Mouse (Mus musculus): ENCODE measurements around the gene Rnf114. TPM values are rescaled to one million over a fixed set of nuclear protein-coding genes. Genes with fewer than 3 reads are reported as not detected.

Rnf114 gene
- polyA plus RNA-seq, 1 experiment from 2014 or later = 58.9 TPM

GRCm38 (mm10) chr2:167503896-167504349 is 11.5 kb downstream of the Rnf114 start:
- H3K36me3 ChIP-seq (ENCODE audit: control insufficient read depth, insufficient read depth, low read length) = peaks cover 5% of the 10 kb centered on the region
- H3K9ac ChIP-seq (ENCODE audit: low read depth, low read length) = peak overlapping the region; percentile 98
- peak overlapping the region; percentile 95 for H3K4me2 ChIP-seq
- WGBS (ENCODE audit: insufficient replicate concordance) = under 1% methylated on average over 32 of the region's 32 CpGs
- peak overlapping the region; percentile 83 for H3K27ac ChIP-seq (ENCODE audit: low read depth, low read length)
- ATAC-seq (replicated peaks; ENCODE audit: insufficient number of reproducible peaks, low FRiP score, low TSS enrichment) = no peak
- no peaks in the 10 kb centered on the region for H3K27me3 ChIP-seq (ENCODE audit: control insufficient read depth, insufficient read depth, low read length)
- H3K9me3 ChIP-seq (replicated peaks; ENCODE audit: control insufficient read depth, low read length) = no peaks in the 10 kb centered on the region
- peak overlapping the region; percentile 96 for H3K4me3 ChIP-seq (ENCODE audit: low read depth, low read length)
- peaks cover 22% of the 10 kb centered on the region; the same call in 1 of the 2 replicates for H3K4me1 ChIP-seq (ENCODE audit: control insufficient read depth, insufficient read depth, low read length)

- H3K4me2 ChIP-seq = 0 out of 2 replicates have a peak overlapping the region, but pooled peaks have one; percentile 4
- H3K27ac ChIP-seq (ENCODE audit: low read depth, low read length) = no peak overlapping the region
- H3K36me3 ChIP-seq (ENCODE audit: control insufficient read depth, insufficient read depth, low read length) = peaks cover 5% of the 10 kb centered on the region
- H3K9ac ChIP-seq (ENCODE audit: low read depth, low read length) = no peak overlapping the region; the same call in 1 of the 2 replicates
- no peak for ATAC-seq (replicated peaks; ENCODE audit: insufficient number of reproducible peaks, low FRiP score, low TSS enrichment)
- no peaks in the 10 kb centered on the region for H3K27me3 ChIP-seq (ENCODE audit: control insufficient read depth, insufficient read depth, low read length)
- no peak overlapping the region for H3K4me3 ChIP-seq (ENCODE audit: low read depth, low read length)
- H3K9me3 ChIP-seq (replicated peaks; ENCODE audit: control insufficient read depth, low read length) = no peaks in the 10 kb centered on the region
- H3K4me1 ChIP-seq (ENCODE audit: control insufficient read depth, insufficient read depth, low read length) = peaks cover 23% of the 10 kb centered on the region; the same call in 1 of the 2 replicates
- WGBS (ENCODE audit: insufficient replicate concordance) = 79% methylated on average over 3 of the region's 3 CpGs
Observed at GRCm38 (mm10) chr2:167505127-167505526, 12.7 kb downstream of the Rnf114 start.

GRCm38 (mm10) chr2:167506546-167507260 is 14.3 kb downstream of the Rnf114 start:
- H3K4me1 ChIP-seq (ENCODE audit: control insufficient read depth, insufficient read depth, low read length) = peaks cover 33% of the 10 kb centered on the region; the same call in 1 of the 2 replicates

GRCm38 (mm10) chr2:167507719-167508385 is 15.4 kb downstream of the Rnf114 start:
- no peaks in the 10 kb centered on the region for H3K9me3 ChIP-seq (replicated peaks; ENCODE audit: control insufficient read depth, low read length)
- H3K4me3 ChIP-seq (ENCODE audit: low read depth, low read length) = no peak overlapping the region
- H3K4me1 ChIP-seq (ENCODE audit: control insufficient read depth, insufficient read depth, low read length) = peaks cover 32% of the 10 kb centered on the region; the same call in 1 of the 2 replicates
- H3K27ac ChIP-seq (ENCODE audit: low read depth, low read length) = no peak overlapping the region
- 78% methylated on average over 3 of the region's 3 CpGs for WGBS (ENCODE audit: insufficient replicate concordance)
- no peak for ATAC-seq (replicated peaks; ENCODE audit: insufficient number of reproducible peaks, low FRiP score, low TSS enrichment)
- H3K36me3 ChIP-seq (ENCODE audit: control insufficient read depth, insufficient read depth, low read length) = peaks cover 23% of the 10 kb centered on the region
- no peaks in the 10 kb centered on the region for H3K27me3 ChIP-seq (ENCODE audit: control insufficient read depth, insufficient read depth, low read length)
- H3K9ac ChIP-seq (ENCODE audit: low read depth, low read length) = no peak overlapping the region
- no peak overlapping the region for H3K4me2 ChIP-seq

More at GRCm38 (mm10) chr2:167506546-167507260, 14.3 kb downstream of the Rnf114 start:
- H3K9ac ChIP-seq (ENCODE audit: low read depth, low read length) = no peak overlapping the region; the same call in 1 of the 2 replicates
- peaks cover 12% of the 10 kb centered on the region for H3K36me3 ChIP-seq (ENCODE audit: control insufficient read depth, insufficient read depth, low read length)
- 92% methylated on average over 10 of the region's 10 CpGs for WGBS (ENCODE audit: insufficient replicate concordance)
- no peaks in the 10 kb centered on the region for H3K27me3 ChIP-seq (ENCODE audit: control insufficient read depth, insufficient read depth, low read length)
- H3K4me2 ChIP-seq = no peak overlapping the region
- H3K9me3 ChIP-seq (replicated peaks; ENCODE audit: control insufficient read depth, low read length) = no peaks in the 10 kb centered on the region
- H3K27ac ChIP-seq (ENCODE audit: low read depth, low read length) = no peak overlapping the region
- no peak for ATAC-seq (replicated peaks; ENCODE audit: insufficient number of reproducible peaks, low FRiP score, low TSS enrichment)
- no peak overlapping the region for H3K4me3 ChIP-seq (ENCODE audit: low read depth, low read length)

GRCm38 (mm10) chr2:167508569-167508968 is 16.1 kb downstream of the Rnf114 start:
- WGBS (ENCODE audit: insufficient replicate concordance) = 94% methylated on average over 4 of the region's 4 CpGs
- Histone ChIP-seq H3K36me3 (ENCODE audit: control insufficient read depth, insufficient read depth, low read length) (peaks cover 29% of the 10 kb centered on the region), H3K4me3 (ENCODE audit: low read depth, low read length) (no peak overlapping the region), H3K27me3 (ENCODE audit: control insufficient read depth, insufficient read depth, low read length) (no peaks in the 10 kb centered on the region), H3K9me3 (replicated peaks; ENCODE audit: control insufficient read depth, low read length) (no peaks in the 10 kb centered on the region), H3K4me2 (no peak overlapping the region), H3K27ac (ENCODE audit: low read depth, low read length) (no peak overlapping the region), H3K4me1 (ENCODE audit: control insufficient read depth, insufficient read depth, low read length) (peaks cover 29% of the 10 kb centered on the region; the same call in 1 of the 2 replicates), H3K9ac (ENCODE audit: low read depth, low read length) (no peak overlapping the region)
- ATAC-seq (replicated peaks; ENCODE audit: insufficient number of reproducible peaks, low FRiP score, low TSS enrichment) = no peak

GRCm38 (mm10) chr2:167510485-167510884 is 18.0 kb downstream of the Rnf114 start:
- no peak; the same call in 1 of the 2 replicates for ATAC-seq (replicated peaks; ENCODE audit: insufficient number of reproducible peaks, low FRiP score, low TSS enrichment)
- Histone ChIP-seq H3K9me3 (replicated peaks; ENCODE audit: control insufficient read depth, low read length) (no peaks in the 10 kb centered on the region), H3K4me1 (ENCODE audit: control insufficient read depth, insufficient read depth, low read length) (peaks cover 17% of the 10 kb centered on the region; the same call in 1 of the 2 replicates), H3K36me3 (ENCODE audit: control insufficient read depth, insufficient read depth, low read length) (peaks cover 40% of the 10 kb centered on the region), H3K4me3 (ENCODE audit: low read depth, low read length) (no peak overlapping the region), H3K27me3 (ENCODE audit: control insufficient read depth, insufficient read depth, low read length) (no peaks in the 10 kb centered on the region), H3K4me2 (no peak overlapping the region), H3K27ac (ENCODE audit: low read depth, low read length) (peak overlapping the region; percentile 58), H3K9ac (ENCODE audit: low read depth, low read length) (0 out of 2 replicates have a peak overlapping the region, but pooled peaks have one; percentile 24)
- 51% methylated on average over 3 of the region's 3 CpGs for WGBS (ENCODE audit: insufficient replicate concordance)

GRCm38 (mm10) chr2:167512365-167512764 is 19.9 kb downstream of the Rnf114 start:
- peaks cover 47% of the 10 kb centered on the region for H3K36me3 ChIP-seq (ENCODE audit: control insufficient read depth, insufficient read depth, low read length)
- peaks cover 12% of the 10 kb centered on the region; the same call in 1 of the 2 replicates for H3K4me1 ChIP-seq (ENCODE audit: control insufficient read depth, insufficient read depth, low read length)
- no peak overlapping the region for H3K4me3 ChIP-seq (ENCODE audit: low read depth, low read length)
- no peaks in the 10 kb centered on the region for H3K9me3 ChIP-seq (replicated peaks; ENCODE audit: control insufficient read depth, low read length)
- no peak overlapping the region for H3K4me2 ChIP-seq
- no peak for ATAC-seq (replicated peaks; ENCODE audit: insufficient number of reproducible peaks, low FRiP score, low TSS enrichment)
- no peak overlapping the region for H3K9ac ChIP-seq (ENCODE audit: low read depth, low read length)
- H3K27me3 ChIP-seq (ENCODE audit: control insufficient read depth, insufficient read depth, low read length) = no peaks in the 10 kb centered on the region
- no peak overlapping the region for H3K27ac ChIP-seq (ENCODE audit: low read depth, low read length)
- WGBS (ENCODE audit: insufficient replicate concordance) = 96% methylated on average over 9 of the region's 9 CpGs

GRCm38 (mm10) chr2:167512970-167513369 is 20.5 kb downstream of the Rnf114 start:
- no peak for ATAC-seq (replicated peaks; ENCODE audit: insufficient number of reproducible peaks, low FRiP score, low TSS enrichment)
- Histone ChIP-seq H3K36me3 (ENCODE audit: control insufficient read depth, insufficient read depth, low read length) (peaks cover 51% of the 10 kb centered on the region), H3K9me3 (replicated peaks; ENCODE audit: control insufficient read depth, low read length) (no peaks in the 10 kb centered on the region), H3K9ac (ENCODE audit: low read depth, low read length) (no peak overlapping the region), H3K27me3 (ENCODE audit: control insufficient read depth, insufficient read depth, low read length) (no peaks in the 10 kb centered on the region), H3K4me3 (ENCODE audit: low read depth, low read length) (no peak overlapping the region), H3K4me2 (no peak overlapping the region), H3K27ac (ENCODE audit: low read depth, low read length) (no peak overlapping the region), H3K4me1 (ENCODE audit: control insufficient read depth, insufficient read depth, low read length) (peaks cover 12% of the 10 kb centered on the region; the same call in 1 of the 2 replicates)
- 87% methylated on average over 5 of the region's 5 CpGs for WGBS (ENCODE audit: insufficient replicate concordance)

Data from heart, embryonic 11.5 days (tissue).